Comparison of ENCODE assay signal across 8 mouse cellular contexts in the genomic region with DNA sequence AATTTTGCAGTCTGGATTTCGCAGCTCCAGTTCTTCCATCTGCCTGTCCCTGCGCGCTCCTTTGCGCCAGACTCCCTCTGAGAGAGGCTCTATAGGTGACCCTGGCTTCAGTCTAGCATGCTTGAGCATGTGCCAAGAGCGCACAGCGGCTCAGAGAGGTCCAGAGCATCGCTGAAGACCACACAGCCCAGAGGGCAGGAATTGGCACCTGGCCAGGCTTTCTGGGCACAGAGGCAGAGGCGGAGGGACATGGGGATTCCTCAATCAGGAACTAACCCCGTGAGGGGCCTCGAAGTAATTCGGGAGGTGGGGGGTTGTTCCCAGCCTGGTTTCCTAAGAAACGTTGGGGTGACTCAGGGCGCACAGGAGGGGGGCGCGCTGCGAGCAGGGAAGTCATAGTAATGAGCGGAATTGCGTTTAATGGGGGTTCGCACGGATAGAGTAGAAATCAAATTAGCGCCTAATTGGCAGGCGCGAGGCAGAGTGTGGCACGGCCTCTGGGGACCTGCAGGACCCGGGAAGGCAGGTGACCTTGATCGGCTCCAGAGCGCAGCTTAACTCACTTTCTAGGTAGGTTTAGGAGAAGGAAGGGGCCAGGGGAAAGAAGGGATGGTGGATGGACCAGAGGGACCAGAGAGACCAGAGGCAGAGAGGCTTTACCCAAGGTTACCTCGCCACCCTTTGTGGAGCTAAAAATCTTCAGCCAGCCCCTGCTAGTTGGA.
DNase-seq lines count a peak whose midpoint lies in the region; ATAC-seq lines count a peak whose summit lies in the region.

No protein-coding gene starts in this region.

- no peak for ATAC-seq in neural tube, embryonic 11.5 days (ENCODE audit: insufficient read depth, low FRiP score, low TSS enrichment)
- ATAC-seq in hindbrain, embryonic 11.5 days (ENCODE audit: low FRiP score), result no peak

- H3K36me3 ChIP-seq in neural tube, embryonic 11.5 days (ENCODE audit: control insufficient read depth, insufficient read depth, low read length), result no peaks in the 10 kb centered on the region
- no peaks in the 10 kb centered on the region for H3K36me3 ChIP-seq in hindbrain, embryonic 11.5 days (ENCODE audit: control insufficient read depth, insufficient read depth, low read length)
- H3K36me3 ChIP-seq in midbrain, embryonic 10.5 days, result no peaks in the 10 kb centered on the region

- H3K4me3 ChIP-seq in neural tube, embryonic 11.5 days (ENCODE audit: low read depth, low read length), result no peak overlapping the region
- no peak overlapping the region for H3K4me3 ChIP-seq in hindbrain, embryonic 11.5 days (ENCODE audit: low read depth, low read length)
- H3K4me3 ChIP-seq in midbrain, embryonic 10.5 days, result peak overlapping the region; percentile 16; the same call in 1 of the 2 replicates

- 10% methylated on average over 28 of the region's 28 CpGs for WGBS in neural tube, embryonic 11.5 days
- 14% methylated on average over 28 of the region's 28 CpGs for WGBS in hindbrain, embryonic 11.5 days
- WGBS in midbrain, embryonic 10.5 days, result 13% methylated on average over 28 of the region's 28 CpGs

- no peak overlapping the region for H3K27ac ChIP-seq in neural tube, embryonic 11.5 days (ENCODE audit: low read depth, low read length)
- no peak overlapping the region for H3K27ac ChIP-seq in hindbrain, embryonic 11.5 days (ENCODE audit: low read depth, low read length)
- H3K27ac ChIP-seq in midbrain, embryonic 10.5 days (replicated peaks), result no peak overlapping the region

- no peaks in the 10 kb centered on the region for H3K9me3 ChIP-seq in neural tube, embryonic 11.5 days (ENCODE audit: control insufficient read depth, low read length)
- no peaks in the 10 kb centered on the region for H3K9me3 ChIP-seq in hindbrain, embryonic 11.5 days (ENCODE audit: control insufficient read depth, low read length)
- no peaks in the 10 kb centered on the region for H3K9me3 ChIP-seq in midbrain, embryonic 10.5 days (replicated peaks)

- 0 out of 2 replicates have a peak, but pooled peaks cover 2% of the 10 kb centered on the region for H3K27me3 ChIP-seq in neural tube, embryonic 11.5 days (ENCODE audit: control insufficient read depth, insufficient read depth, low read length)
- H3K27me3 ChIP-seq in hindbrain, embryonic 11.5 days (ENCODE audit: control insufficient read depth, insufficient read depth, low read length), result no peaks in the 10 kb centered on the region
- peaks cover 33% of the 10 kb centered on the region for H3K27me3 ChIP-seq in midbrain, embryonic 10.5 days (ENCODE audit: low read depth, poor library complexity, severe bottlenecking)

- peak; percentile 50 for DNase-seq in embryo, embryonic 11 days
- no peak for DNase-seq in embryo, embryonic 10.5 days (ENCODE audit: low spot score)
- no peak for DNase-seq in neural tube, embryonic 11.5 days (ENCODE audit: low spot score)
- DNase-seq in neural tube, embryonic 10.5 days (ENCODE audit: extremely low spot score, low spot score), result no peak
- DNase-seq in hindbrain, embryonic 11.5 days (ENCODE audit: low spot score), result peak; percentile 42
- DNase-seq in midbrain, embryonic 10.5 days (ENCODE audit: low spot score), result no peak
- DNase-seq in thymus, adult 18-20 months, result no peak
- no peak for DNase-seq in natural killer cell, adult 2 months (ENCODE audit: low spot score in 2 of 2)

- H3K9ac ChIP-seq in neural tube, embryonic 11.5 days (ENCODE audit: low read length), result no peak overlapping the region
- H3K9ac ChIP-seq in hindbrain, embryonic 11.5 days (ENCODE audit: low read depth, low read length), result no peak overlapping the region

- peaks cover 2% of the 10 kb centered on the region; the same call in 1 of the 2 replicates for H3K4me1 ChIP-seq in neural tube, embryonic 11.5 days (ENCODE audit: control insufficient read depth, insufficient read depth, low read length)
- H3K4me1 ChIP-seq in hindbrain, embryonic 11.5 days (replicated peaks; ENCODE audit: control insufficient read depth, insufficient read depth, low read length), result no peaks in the 10 kb centered on the region
- peaks cover 13% of the 10 kb centered on the region for H3K4me1 ChIP-seq in midbrain, embryonic 10.5 days

- H3K4me2 ChIP-seq in neural tube, embryonic 11.5 days (ENCODE audit: low read depth), result peak overlapping the region; percentile 3; the same call in 1 of the 2 replicates
- no peak overlapping the region for H3K4me2 ChIP-seq in hindbrain, embryonic 11.5 days (replicated peaks; ENCODE audit: low read depth, low read length)

Comparison
In these comparisons a context has a peak if more than half of its experiments do, and no peak if none do; other contexts are left out.
1. DNase-seq: peak in embryo, embryonic 11 days (single experiment) and hindbrain, embryonic 11.5 days (single experiment); none in embryo, embryonic 10.5 days (single experiment), neural tube, embryonic 11.5 days (single experiment), neural tube, embryonic 10.5 days (single experiment), midbrain, embryonic 10.5 days (single experiment), thymus, adult 18-20 months (0 of 2) and natural killer cell, adult 2 months (0 of 2).